Mouse (Mus musculus) CD4-positive, CD25-positive, alpha-beta regulatory T cell (primary cell): ENCODE results near the gene Tex13c3. TPM values are rescaled to one million over a fixed set of nuclear protein-coding genes. Genes with fewer than 3 reads are reported as not detected.

ENCODE experiments used
- polyA plus RNA-seq: library from polyadenylated mRNA; unstranded; fragments of 100-300 nt; shearing (Covaris generic); gene quantifications from one replicate; pipeline ENCODE4 v1.2.1, GENCODE M21; 2017

Gene Tex13c3
- polyA plus RNA-seq = not detected

DNA sequence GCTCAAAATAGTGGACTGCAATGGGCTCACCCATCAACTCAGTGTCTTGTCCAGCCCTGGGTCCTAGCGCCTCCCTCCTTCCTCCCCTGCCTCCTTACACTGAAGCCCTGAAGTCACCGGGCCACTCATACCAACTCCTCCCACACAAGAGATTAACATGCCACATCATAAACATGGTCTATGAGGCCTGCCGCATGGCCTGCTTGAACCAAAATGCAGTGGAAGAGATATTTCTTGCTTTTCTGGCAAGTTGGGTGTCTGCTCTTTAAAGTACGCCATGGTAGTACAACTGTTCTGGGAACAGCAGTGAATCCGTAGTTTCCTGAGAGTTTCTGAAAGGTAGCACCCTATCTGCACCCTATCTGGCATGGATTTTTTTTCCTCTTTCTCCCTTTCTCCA is at the start of gene Tex13c3:
Gene Tex13c3 (minus strand): TSS at position 101 of the 400 bp plus-strand sequence.

